Mouse (Mus musculus) T-cell, adult 66 days (primary cell): Measurements from ENCODE around the gene Rnf32. TPM values are rescaled to one million over a fixed set of nuclear protein-coding genes. Genes with fewer than 3 reads are reported as not detected.

Source experiments
- total RNA-seq, 2 experiments: library from RNA; stranded (reverse); gene quantifications; 3 replicates in 1 of 2; 4 replicates in 1 of 2; pipeline ENCODE4 v1.2.4; 2023

Gene Rnf32
- 10 to 100 TPM; 11.3 to 13.3 TPM for total RNA-seq

GRCm38 (mm10) chr5:29195570-29196263, at the start of gene Rnf32:
Gene Rnf32 (plus strand): TSS chr5:29195992.

Other genes starting within 250 kb of the Rnf32 start
- gene Lmbr1, start 182.4 kb downstream of the Rnf32 start, total RNA-seq, result 1 to 10 TPM; 2.8 to 3.3 TPM
- gene Nom1, start 238.7 kb downstream of the Rnf32 start, total RNA-seq, result 10 to 100 TPM; 21.0 to 34.1 TPM